Mouse (Mus musculus) G1E-ER4 (cell line): Measurements from ENCODE around the gene 3110082I17Rik. TPM values are rescaled to one million over a fixed set of nuclear protein-coding genes. Genes with fewer than 3 reads are reported as not detected.

Experiments
- GATA1 ChIP-seq: IDR thresholded peaks from one replicate; pipeline ENCODE4 v1.8.0; 2012; ENCODE audit warnings: low read length, inconsistent platforms
- polyA plus RNA-seq: library from polyadenylated mRNA; stranded (reverse); fragments of >175 nt; gene quantifications from 2 replicates; pipeline ENCODE4 v1.2.3, GENCODE M21; 2012

Gene 3110082I17Rik
- polyA plus RNA-seq, 1 experiment = 79.0 TPM

DNA sequence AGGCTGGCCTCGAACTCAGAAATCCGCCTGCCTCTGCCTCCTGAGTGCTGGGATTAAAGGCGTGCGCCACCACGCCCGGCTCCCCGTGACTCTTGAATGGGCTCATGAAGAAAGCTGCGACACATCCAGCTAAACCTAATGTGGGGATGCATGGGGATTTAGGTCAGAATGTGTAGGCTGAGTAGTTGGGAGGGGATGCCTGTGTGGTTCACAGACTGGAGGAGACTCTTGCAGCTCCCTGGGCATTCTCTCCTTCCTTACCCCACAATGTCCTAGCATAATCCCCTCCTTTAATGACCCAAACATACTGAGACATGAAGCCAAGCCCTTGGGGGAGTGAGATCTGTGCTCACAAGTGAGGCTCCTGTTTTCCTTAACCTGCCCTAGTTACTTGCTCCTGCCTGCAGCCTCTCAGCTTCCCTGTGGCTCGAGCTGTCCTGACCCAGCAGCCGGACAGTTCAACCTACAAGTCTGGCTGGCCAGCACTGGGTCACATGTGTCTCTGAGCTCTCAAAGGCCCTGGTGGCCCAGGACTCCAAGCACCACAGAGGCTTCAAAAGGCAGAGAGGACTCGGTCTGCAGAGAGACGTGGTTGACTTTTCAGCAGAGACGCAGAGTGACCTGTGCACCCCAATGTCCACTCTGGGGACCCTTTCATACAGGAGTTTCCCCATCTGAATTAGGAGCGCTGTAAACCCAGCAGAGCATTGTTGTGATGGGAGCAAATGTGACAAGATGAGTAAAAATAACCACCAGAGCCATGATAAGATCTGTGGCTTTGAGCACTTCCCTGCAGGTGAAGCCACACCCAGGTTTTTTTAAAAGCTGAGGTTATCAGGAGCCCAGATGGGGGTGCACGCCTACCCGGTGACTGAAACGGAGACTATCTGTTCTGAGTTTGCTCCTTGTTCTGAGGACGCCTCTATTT, 78.5 kb downstream of the 3110082I17Rik start:
- TF ChIP-seq GATA1 = peak; percentile 72

GRCm38 (mm10) chr5:139380385-139381248, 79.7 kb downstream of the 3110082I17Rik start:
- no peak for TF ChIP-seq GATA1

GRCm38 (mm10) chr5:139379771-139380384, 80.4 kb downstream of the 3110082I17Rik start:
- TF ChIP-seq GATA1 = no peak

- no peak for TF ChIP-seq GATA1
These were observed 81.2 kb downstream of the 3110082I17Rik start for GRCm38 (mm10) chr5:139378986-139379629.

DNA sequence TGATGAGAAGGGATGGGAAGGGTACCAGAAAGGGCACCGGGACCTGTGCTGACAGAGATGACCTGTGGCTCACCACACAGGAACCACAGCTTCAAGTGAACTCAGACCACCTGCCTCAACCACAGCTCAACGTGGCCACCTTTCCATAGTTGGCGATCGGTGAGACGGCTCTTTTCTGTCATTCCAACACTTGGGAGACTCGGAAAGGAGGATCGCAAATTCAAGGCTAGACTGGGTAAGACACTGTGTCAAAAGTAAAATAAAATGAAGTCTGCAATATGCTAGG, 82.1 kb downstream of the 3110082I17Rik start:
- no peak for TF ChIP-seq GATA1

- TF ChIP-seq GATA1 = no peak
These were observed 82.7 kb downstream of the 3110082I17Rik start, which contains the start of gene Gpr146 for GRCm38 (mm10) chr5:139377468-139378270. Gpr146 (plus strand) TSS chr5:139377697.

GRCm38 (mm10) chr5:139374841-139375240, 85.5 kb downstream of the 3110082I17Rik start:
- TF ChIP-seq GATA1 = no peak

- TF ChIP-seq GATA1 = no peak
These were observed 86.4 kb downstream of the 3110082I17Rik start for GRCm38 (mm10) chr5:139373889-139374444.

- no peak for TF ChIP-seq GATA1
These were observed 87.2 kb downstream of the 3110082I17Rik start for GRCm38 (mm10) chr5:139373126-139373525.

GRCm38 (mm10) chr5:139371631-139372401, 88.5 kb downstream of the 3110082I17Rik start:
- no peak for TF ChIP-seq GATA1

DNA sequence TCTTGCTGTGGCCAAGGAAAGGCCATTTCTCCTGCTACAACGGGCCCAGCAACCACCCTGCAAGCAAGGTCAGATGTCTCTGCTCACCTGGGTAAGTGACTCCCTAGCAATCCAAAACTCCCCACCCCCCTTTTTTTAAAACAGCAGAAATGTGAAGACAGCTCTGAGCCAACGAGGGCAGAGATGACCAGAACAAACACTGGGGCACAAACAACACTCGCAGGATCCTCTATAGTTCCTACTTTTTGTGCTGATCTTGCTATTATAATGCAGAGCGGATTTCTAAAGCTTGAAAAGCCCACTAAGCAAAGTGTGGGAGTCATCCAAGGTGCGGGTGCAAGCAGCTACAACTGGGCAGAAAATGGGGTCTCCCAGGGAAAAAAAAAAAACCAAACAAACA, 89.2 kb downstream of the 3110082I17Rik start:
- no peak for TF ChIP-seq GATA1

DNA sequence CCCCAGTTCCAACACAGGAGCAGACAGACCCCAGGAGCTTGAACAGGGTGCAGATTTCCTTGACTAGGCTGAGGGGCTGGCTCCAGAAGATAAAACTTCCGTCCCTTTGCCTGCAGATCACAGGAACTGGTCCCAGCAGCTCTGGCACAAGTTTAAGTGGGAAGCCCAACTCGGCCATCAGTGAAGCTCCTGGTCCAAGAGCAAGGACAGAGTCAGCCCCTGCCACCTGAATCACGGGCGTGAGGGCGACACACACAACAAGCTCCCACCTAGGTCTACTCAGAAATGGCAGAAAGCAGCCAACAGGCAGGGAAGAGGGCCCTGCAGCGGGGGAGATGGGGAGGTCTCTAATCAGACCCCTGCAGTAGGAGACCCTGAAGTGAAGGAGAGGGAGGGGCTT, 90.0 kb downstream of the 3110082I17Rik start:
- no peak for TF ChIP-seq GATA1

DNA sequence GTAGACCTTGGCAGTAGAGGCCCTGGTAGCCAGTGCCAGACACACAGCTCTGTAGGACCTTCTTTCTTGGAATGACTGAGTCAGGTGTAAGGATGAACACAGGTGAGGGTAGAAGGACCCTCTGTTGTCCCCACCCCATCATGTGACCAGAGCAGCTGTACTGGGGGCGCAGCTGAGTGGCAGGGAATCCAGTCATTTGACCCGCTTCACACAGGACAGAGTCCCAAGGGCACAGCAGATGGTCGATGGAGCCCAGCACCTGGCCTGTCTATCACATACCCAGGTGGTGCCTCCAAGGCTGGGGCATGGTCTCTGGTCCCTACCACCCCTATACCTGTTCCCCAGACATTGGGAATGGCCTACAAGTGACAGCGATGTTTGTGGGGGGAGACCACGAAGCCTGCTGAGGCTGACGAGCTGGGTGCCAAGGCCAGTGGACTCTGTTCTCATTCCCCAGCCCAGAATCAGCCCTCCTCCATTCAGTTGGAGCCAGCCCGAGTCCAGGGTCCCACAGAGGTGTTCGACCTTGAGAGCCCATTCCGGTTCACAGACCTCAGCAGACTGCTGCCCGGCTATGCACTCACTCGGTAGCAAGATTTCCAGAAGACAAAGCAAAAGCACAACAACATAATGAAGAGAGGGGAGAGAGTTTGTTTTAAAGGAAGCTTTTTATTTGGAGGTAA, 91.5 kb downstream of the 3110082I17Rik start:
- no peak for TF ChIP-seq GATA1
